Mouse (Mus musculus) colon, adult 2 months (tissue): Measurements from ENCODE around the gene Atp5e. TPM values are rescaled to one million over a fixed set of nuclear protein-coding genes. Genes with fewer than 3 reads are reported as not detected.

ENCODE experiments used
- polyA plus RNA-seq: library from polyadenylated mRNA; depleted of rRNA; stranded (reverse); fragments of >200 nt; gene quantifications from 2 replicates; pipeline ENCODE4 v1.2.3, GENCODE M21; 2012; rRNA removed

Gene Atp5e
- 463 and 501 TPM in 2 replicates for polyA plus RNA-seq

DNA sequence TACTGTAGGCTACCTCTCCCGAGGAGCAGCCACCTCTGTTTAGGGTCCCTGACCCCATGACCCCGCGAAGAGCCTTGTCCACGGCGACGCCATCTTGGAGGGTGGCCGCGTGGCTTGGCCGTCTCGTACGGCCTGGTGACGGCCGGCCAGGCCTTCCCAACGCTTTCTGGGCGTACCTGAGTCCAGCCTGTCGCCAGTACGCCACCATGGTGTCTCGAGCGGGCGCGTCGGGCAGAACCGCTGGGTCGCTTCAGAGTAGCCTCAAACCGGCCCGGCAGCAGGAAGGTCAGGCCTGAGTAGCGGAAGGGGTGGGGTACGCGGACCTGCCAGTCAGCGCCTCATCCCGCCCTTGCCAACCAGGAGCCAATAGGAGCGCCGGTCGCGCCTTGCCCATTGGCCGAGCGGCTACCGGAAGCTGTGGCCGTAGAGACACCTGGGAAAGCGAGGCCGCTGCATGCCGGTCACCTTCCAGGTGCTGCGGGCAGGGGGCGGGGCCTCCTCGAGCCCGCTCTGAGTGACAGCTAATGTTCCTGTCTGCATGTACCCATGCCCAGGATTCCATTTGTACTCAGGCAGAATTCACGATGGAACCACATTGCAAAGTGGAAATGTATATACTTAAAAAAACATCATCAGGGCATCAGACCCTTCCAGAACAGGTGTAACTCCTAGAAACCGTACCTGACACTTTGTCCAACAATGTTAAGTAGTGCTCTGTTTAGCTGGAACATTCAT is at the start of gene Atp5e:
Gene Atp5e (minus strand): TSS at position 317 of the 735 bp plus-strand sequence.

DNA sequence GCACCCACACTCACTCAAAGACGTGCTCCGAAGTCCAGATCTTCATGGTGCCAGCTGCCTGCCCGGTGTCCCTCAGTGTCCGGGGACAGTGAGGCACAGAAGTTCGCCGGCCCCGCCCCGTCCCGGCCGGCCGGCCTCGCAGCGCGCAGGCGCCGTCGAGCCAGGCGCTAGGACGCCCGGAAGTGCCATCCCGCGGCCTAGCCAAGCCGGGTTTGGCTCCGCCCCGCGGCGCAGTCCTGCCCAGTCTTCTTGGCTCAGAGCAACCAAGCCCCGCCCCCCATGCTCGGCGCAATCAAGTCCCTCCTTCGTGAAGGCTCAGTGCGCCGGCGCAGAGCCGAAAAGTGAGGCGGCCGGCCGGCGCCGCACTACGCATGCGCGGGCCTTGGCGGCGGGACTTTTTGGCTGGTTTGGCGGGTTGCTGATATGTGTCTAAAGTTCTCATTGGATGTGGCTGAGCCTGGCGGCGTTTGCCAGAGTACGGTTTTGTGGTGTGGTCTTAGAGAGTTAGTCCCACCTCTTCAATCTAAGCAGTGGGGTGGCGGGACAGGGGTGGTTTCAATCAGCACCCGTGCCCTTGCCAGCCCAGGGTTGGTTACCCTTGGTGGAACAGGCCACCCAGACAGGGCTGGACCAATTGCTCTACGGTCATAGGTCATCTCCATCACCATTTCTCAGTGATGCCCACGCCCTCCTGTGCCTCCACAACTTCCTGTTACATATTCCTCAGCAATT is 9.1 kb upstream of the Atp5e start, which contains the start of gene Prelid3b:
Gene Prelid3b (minus strand): TSS at position 264 of the 732 bp plus-strand sequence.

DNA sequence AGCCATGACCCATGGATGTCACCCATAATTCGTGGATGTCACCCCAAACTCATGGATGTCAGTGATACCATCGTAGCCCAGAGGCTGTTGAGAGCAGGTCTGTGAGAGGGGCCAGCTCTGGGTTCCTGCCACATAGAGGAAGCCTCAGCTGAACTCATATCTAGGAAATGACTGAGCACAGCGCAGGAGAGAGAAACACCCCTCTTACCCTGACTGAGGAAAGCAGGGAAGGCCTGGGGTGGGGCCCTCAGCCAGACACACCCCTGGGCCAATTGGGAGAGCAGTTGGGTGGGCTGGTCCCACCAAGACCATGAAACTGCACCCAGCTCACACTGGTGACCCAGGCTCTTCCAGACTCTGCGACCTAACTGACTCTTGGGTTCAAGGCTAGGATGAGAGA is 13.6 kb downstream of the Atp5e start, which contains the start of gene Tubb1:
Gene Tubb1 (plus strand): TSS at position 343 of the 400 bp plus-strand sequence.

DNA sequence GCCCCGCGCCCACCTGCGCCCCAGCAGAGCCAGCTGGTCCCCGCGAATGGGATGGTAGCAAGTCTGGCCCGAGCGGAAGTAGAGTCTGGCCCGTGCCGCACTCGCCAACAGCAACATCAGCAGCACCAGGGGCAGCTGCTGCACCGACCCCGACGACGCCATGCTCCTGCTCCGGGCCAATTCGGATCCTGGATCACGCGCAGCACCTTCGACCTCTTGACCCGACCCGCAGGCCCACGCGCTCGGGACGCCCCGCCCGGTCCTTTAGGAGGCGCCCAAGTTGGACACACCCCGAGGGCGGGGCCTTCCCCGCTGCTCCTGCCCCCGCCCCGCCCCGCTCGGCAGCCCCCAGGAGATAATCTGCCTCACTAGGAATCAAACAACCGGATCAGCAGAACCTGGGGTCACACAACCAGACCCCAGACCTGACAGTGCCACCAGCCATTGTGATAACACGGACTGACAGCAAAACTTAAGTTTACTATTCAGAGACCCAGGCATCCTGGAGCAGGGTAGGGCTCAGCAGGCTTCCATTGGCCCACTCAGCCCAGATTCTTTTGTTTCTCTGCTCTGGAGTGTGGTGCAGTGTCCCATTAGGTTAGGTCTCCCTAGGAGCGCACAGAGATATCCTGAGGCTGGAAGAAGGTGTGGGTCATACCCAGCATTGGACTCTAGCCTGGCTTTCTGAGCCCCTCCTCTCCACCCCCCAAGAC is 25.0 kb downstream of the Atp5e start, which contains the start of gene Ctsz:
Gene Ctsz (minus strand): TSS at position 303 of the 713 bp plus-strand sequence.

DNA sequence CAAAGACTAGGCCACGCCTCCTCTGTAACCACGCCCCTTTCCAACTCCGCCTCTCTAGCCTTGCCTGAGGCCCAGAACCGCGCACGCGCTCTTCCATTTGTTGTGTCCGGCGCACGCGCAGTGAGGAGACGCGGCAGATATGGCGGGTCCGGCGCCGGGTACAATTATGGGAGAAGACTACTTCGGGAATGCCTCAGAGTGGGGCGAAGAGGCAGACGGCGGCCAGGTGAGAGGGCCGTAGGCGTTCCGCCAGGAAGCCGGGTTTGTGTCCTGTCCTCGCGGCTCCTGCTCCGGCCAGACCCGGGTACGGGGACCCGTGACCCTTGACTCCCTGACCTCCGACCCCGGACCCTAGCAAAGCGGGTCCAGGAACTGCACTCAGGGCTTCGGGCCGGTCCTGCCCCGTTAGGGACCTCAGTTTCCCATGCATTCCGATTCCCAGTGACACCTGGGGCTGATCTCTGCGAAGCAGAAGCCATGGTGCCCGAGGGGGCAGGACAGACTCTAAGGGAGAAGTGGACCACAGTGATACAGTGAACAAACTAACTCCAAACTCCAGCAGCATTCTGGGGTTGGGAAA is 48.1 kb downstream of the Atp5e start, which contains the start of gene Nelfcd:
Gene Nelfcd (plus strand): TSS at position 74 of the 580 bp plus-strand sequence.

Other genes with a start within 250 kb of the Atp5e start
- gene Gnas, start 179.8 kb downstream of the Atp5e start, polyA plus RNA-seq = 787 and 837 TPM in 2 replicates
- 0.34 and 0.41 TPM in 2 replicates for gene Gm20721, start 117.4 kb downstream of the Atp5e start, polyA plus RNA-seq
- gene Nelfcd, start 48.3 kb downstream of the Atp5e start, polyA plus RNA-seq = 51.6 and 56.1 TPM in 2 replicates
- gene Ctsz, start 25.1 kb downstream of the Atp5e start, polyA plus RNA-seq = 260 and 283 TPM in 2 replicates
- gene Tubb1, start 13.4 kb downstream of the Atp5e start, polyA plus RNA-seq = 0.13 and 0.17 TPM in 2 replicates
- 82.8 and 117 TPM in 2 replicates for gene Prelid3b, start 9.0 kb upstream of the Atp5e start, polyA plus RNA-seq
- 0.09 and 0.17 TPM in 2 replicates for gene Zfp831, start 179.4 kb upstream of the Atp5e start, polyA plus RNA-seq